Mouse (Mus musculus): ENCODE measurements at regions not wholly inside any gene's neighbourhood (a gene's known extent, or its start where the extent isn't known, plus 50 kb on each side); places are given as distances from the start of the nearest gene placed in this dataset.

- TF ChIP-seq GATA4 (IDR thresholded peaks at IDR 0.05; ENCODE audit: insufficient replicate concordance, low read length): no peak
Observed at GRCm38 (mm10) chr10:19167641-19168271, 152.3 kb upstream of the Tnfaip3 start.

GRCm38 (mm10) chr10:19167101-19167500, 151.6 kb upstream of the Tnfaip3 start:
- TF ChIP-seq GATA4 (IDR thresholded peaks at IDR 0.05; ENCODE audit: insufficient replicate concordance, low read length): no peak

GRCm38 (mm10) chr10:19162104-19162503, 146.6 kb upstream of the Tnfaip3 start:
- TF ChIP-seq GATA4 (IDR thresholded peaks at IDR 0.05; ENCODE audit: insufficient replicate concordance, low read length): no peak

- TF ChIP-seq GATA4 (IDR thresholded peaks at IDR 0.05; ENCODE audit: insufficient replicate concordance, low read length): no peak
Observed at GRCm38 (mm10) chr10:19161149-19161548, 145.7 kb upstream of the Tnfaip3 start.

- TF ChIP-seq GATA4 (IDR thresholded peaks at IDR 0.05; ENCODE audit: insufficient replicate concordance, low read length): no peak
Observed at GRCm38 (mm10) chr10:19154041-19154440, 138.6 kb upstream of the Tnfaip3 start.

- no peak for TF ChIP-seq GATA4 (IDR thresholded peaks at IDR 0.05; ENCODE audit: insufficient replicate concordance, low read length)
Observed at GRCm38 (mm10) chr10:19152773-19153172, 137.3 kb upstream of the Tnfaip3 start.

- no peak for TF ChIP-seq GATA4 (IDR thresholded peaks at IDR 0.05; ENCODE audit: insufficient replicate concordance, low read length)
Observed at GRCm38 (mm10) chr10:19150766-19151165, 135.3 kb upstream of the Tnfaip3 start.

- TF ChIP-seq GATA4 (IDR thresholded peaks at IDR 0.05; ENCODE audit: insufficient replicate concordance, low read length): no peak
Observed at GRCm38 (mm10) chr10:19150005-19150404, 134.5 kb upstream of the Tnfaip3 start.

- TF ChIP-seq GATA4 (IDR thresholded peaks at IDR 0.05; ENCODE audit: insufficient replicate concordance, low read length): no peak
Observed at GRCm38 (mm10) chr10:19149196-19149869, 133.9 kb upstream of the Tnfaip3 start.

- no peak for TF ChIP-seq GATA4 (IDR thresholded peaks at IDR 0.05; ENCODE audit: insufficient replicate concordance, low read length)
Observed at GRCm38 (mm10) chr10:19141481-19141880, 126.0 kb upstream of the Tnfaip3 start.

GRCm38 (mm10) chr10:19140628-19141027, 125.2 kb upstream of the Tnfaip3 start:
- TF ChIP-seq GATA4 (IDR thresholded peaks at IDR 0.05; ENCODE audit: insufficient replicate concordance, low read length): no peak

GRCm38 (mm10) chr10:19139234-19139633, 123.8 kb upstream of the Tnfaip3 start:
- no peak for TF ChIP-seq GATA4 (IDR thresholded peaks at IDR 0.05; ENCODE audit: insufficient replicate concordance, low read length)

- no peak for TF ChIP-seq GATA4 (IDR thresholded peaks at IDR 0.05; ENCODE audit: insufficient replicate concordance, low read length)
Observed at GRCm38 (mm10) chr10:19138258-19138657, 122.8 kb upstream of the Tnfaip3 start.

- no peak for TF ChIP-seq GATA4 (IDR thresholded peaks at IDR 0.05; ENCODE audit: insufficient replicate concordance, low read length)
Observed at GRCm38 (mm10) chr10:19127581-19128291, 112.3 kb upstream of the Tnfaip3 start.

- TF ChIP-seq GATA4 (IDR thresholded peaks at IDR 0.05; ENCODE audit: insufficient replicate concordance, low read length): no peak
Observed at GRCm38 (mm10) chr10:19126922-19127321, 111.5 kb upstream of the Tnfaip3 start.

GRCm38 (mm10) chr10:19126438-19126837, 111.0 kb upstream of the Tnfaip3 start:
- TF ChIP-seq GATA4 (IDR thresholded peaks at IDR 0.05; ENCODE audit: insufficient replicate concordance, low read length): no peak
